Mouse (Mus musculus) layer of hippocampus, postnatal 10 days (tissue): Measurements from ENCODE around the gene Slc35f2. TPM values are rescaled to one million over a fixed set of nuclear protein-coding genes. Genes with fewer than 3 reads are reported as not detected.

Experiments
- DNase-seq, 2 experiments: peaks; one replicate each; pipeline ENCODE4 v3.0.0; 2021; ENCODE audit warnings: low spot score in 2 of 2
- total RNA-seq, 2 experiments: library from RNA; stranded (reverse); gene quantifications; 2 replicates each; pipeline ENCODE4 v1.2.3; 2021

Slc35f2 gene
- total RNA-seq, 2 experiments from 2014 or later, result 9.4 to 9.8 TPM

DNA sequence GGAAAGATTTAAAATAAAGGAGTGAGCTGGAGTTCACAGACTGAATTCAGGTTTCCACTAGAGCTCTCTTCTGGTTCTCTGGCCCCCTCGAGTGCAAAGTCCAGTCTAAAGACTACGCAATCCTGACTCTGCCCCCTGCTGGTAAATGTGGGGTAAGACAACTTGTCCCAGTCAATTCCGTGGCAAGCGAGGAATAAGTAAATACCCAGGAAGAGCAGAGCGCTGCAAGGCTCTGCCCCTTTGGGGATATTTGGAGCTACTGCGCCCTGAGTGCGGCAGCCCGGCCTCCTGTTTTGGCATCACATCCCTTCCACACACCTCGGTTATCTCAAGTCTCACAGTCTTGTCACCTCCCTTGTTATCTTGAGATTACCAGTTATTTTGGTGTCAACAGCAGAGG is 54.0 kb downstream of the Slc35f2 start:
- DNase-seq, result peak in 1 of 2 experiments; percentile 21

DNA sequence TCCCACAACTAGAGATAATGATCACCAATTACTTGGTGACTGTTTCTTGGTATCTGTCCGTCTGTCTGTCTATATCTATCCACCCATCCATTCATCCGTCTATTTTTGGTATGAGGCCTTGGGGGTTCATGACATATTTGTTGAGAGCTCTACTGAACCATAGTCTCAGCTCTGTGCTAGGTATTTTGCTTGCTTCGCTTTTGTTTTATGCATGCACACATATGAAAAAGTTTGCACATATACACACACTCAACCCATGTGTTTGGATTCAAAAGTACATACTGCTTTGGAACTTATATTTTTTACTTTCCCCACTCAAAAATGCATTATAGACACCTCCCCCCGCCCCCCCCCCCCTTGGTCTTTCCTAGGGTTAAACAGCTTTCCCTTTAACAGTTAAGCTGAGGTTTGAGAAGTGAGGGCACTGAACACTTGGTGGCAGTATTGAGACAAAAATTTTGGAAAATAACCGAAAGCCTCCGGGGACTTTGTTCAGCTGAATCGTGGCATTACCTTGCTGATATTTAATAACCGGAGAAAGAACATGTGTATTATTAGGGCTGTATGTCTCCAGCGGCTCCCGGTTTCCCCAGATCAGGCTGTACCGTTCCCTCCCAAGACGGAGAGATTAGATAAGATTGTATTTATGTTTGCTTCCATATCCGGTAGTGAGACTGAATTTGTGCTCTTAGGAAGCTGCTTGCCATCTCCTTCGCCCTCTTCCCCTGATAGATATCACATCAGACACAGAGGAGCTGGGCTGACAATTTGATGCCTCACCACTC is 57.9 kb downstream of the Slc35f2 start:
- DNase-seq, result peak; percentile 67 to 69

DNA sequence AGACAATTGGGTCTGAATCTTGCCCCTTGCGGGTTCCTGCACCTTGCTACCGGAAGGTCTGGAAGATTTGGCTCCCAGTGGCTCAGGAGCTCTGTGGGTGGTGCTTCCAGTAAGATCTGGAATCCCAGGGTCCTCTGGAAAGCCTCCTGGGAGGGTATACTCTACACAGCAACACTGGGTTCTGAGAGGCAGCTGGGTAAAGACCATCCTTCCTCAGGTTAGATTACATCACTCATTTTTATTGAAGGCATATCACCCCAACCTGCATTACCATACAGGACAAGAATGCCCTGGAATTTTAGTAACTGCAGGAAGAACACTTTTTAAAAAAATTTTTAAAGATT is 58.5 kb downstream of the Slc35f2 start:
- DNase-seq, result no peak

DNA sequence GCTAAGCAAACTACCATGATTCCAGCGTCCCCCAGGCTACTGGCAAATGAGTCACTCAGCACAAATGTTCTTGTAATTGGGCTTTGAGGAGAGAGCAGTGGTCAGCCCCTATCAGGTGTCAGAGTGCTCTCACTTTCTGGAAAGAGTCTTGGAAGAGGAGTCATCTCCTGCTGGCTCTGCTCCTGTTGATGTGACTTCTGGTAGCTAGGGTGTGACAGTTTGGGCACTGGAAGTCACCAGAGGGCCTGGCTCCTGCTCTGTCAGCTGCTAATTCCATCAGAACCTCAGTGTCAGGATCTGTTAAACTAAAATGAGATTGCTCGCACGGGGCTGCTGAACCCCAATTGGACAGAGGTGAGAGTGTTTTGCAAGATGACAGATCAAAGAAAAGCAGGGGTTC is 63.7 kb downstream of the Slc35f2 start:
- DNase-seq, result no peak

DNA sequence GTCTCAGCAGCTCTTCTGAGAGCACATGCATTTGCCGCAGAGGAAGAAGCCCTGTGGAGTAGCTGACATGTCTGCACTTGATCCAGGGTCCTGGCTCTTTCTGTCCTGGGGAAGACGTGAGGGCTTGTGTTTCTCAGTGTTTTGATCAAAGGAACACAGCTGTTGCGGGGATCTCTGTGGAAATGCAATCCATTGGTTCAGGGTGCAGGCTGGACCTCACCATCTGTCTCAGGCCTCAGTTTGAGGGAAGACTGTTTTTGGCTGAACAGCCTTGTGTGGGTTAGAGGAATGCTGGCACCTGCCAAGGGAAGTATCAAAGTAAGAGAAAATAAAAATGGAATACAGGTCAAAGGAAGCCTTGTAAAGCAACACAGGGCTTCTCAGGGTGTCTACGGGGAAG is 64.6 kb downstream of the Slc35f2 start:
- DNase-seq, result no peak

DNA sequence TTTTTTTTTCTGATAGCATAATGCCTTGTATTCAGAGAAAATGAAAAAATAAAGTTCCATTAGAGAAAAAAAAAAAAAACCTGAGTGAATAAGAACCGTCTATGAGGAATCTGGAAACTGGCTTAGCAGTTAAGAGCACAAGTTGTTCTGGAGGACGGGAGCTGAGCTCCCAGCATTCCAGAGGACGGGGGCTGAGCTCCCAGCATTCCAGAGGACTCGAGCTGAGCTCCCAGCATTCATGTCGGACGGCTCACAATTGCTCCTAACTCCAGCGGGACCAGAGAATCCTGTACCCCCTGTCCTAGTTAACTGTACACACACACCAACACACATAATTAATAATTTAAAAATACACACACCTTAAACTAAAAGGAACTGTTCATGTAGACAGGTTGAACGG is 67.5 kb downstream of the Slc35f2 start:
- DNase-seq, result no peak

DNA sequence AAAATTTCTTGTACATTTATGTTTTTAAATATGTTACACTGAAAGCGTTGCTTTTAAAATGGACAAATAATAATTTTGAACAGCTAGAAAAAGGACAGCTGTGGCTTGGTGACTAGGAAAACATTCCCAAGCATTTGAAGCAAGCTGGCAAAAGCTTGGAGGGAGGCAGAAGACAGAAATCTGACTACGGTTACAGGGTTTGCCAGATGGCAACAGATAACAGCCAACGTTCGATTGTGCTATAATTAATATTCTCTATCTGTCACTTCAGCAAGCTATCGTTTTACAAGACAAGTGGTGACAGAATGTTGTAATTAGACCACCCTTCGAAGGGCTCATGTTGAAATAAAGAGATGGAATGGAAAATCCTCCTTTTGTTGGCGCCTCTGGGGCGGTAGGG is 77.2 kb downstream of the Slc35f2 start:
- peak in 1 of 2 experiments; percentile 28 for DNase-seq

DNA sequence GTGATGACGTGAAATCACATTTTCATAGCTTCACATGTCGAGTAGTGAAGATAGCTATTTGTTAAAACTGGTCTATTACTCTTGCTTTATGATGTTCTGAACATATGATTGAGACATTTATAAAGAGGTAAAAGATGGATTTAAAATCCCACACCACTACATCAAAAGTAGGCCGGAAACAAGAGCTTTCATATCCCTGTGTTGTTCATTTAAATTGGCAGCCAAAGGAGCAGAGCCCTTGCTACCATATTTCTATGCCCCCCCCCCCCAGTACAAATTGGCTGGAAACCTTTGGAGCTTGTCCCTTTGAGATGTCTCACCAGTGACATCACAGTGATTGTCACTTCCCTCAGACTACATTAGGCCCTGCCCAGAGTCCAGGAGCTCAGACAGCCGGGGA is 78.5 kb downstream of the Slc35f2 start, which contains the start of gene Sln:
Sln (plus strand) TSS at position 301 of the 400 bp plus-strand sequence.
- DNase-seq, result no peak

DNA sequence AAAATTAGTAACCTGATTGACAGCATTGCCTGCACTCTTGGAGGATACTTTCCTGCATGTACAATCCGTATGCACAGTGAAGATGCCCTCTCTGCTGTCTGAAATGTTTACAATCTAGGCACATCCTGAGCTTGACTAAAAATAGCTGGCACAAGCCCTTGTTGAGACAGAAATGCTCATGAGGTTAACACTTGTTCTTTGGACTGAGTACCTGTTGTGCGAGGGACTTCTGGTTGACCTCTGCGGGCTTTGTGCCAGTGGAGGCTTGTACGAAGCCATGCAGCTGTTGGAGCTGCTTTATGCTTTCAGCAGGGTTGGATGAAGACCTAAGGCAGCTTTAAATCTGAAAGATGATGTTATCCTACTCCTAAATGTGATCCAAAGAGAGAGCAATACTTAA is 80.8 kb downstream of the Slc35f2 start:
- no peak for DNase-seq

GRCm38 (mm10) chr9:53853672-53854071 is 82.3 kb downstream of the Slc35f2 start:
- DNase-seq, result no peak

GRCm38 (mm10) chr9:53854525-53854924 is 83.2 kb downstream of the Slc35f2 start:
- no peak for DNase-seq

GRCm38 (mm10) chr9:53857864-53858263 is 86.5 kb downstream of the Slc35f2 start:
- DNase-seq, result no peak

Other genes with a start within 250 kb of the Slc35f2 start
- gene Atm, start 234.8 kb upstream of the Slc35f2 start, total RNA-seq, result 10 to 100 TPM; 24.2 to 27.5 TPM
- 10 to 100 TPM; 14.3 to 16.3 TPM for gene Npat, start 234.5 kb upstream of the Slc35f2 start, total RNA-seq
- gene Acat1, start 161.2 kb upstream of the Slc35f2 start, total RNA-seq, result 100 to 1,000 TPM; 138 to 139 TPM
- gene Cul5, start 101.5 kb upstream of the Slc35f2 start, total RNA-seq, result 10 to 100 TPM; 58.0 TPM
- gene Rab39, start 65.3 kb upstream of the Slc35f2 start, total RNA-seq, result 1 to 10 TPM; 1.8 to 1.9 TPM
- gene Sln, start 78.6 kb downstream of the Slc35f2 start, total RNA-seq, result under 1 TPM in 1 of 2 experiments, not detected in 1; 0.33 TPM
- 100 to 1,000 TPM; 199 to 215 TPM for gene Elmod1, start 203.8 kb downstream of the Slc35f2 start, total RNA-seq